Mouse (Mus musculus) left cerebral cortex, adult 2 months (tissue): ENCODE data around the gene Cysrt1. TPM values are rescaled to one million over a fixed set of nuclear protein-coding genes. Genes with fewer than 3 reads are reported as not detected.
"Not testable (repeated sequence)": the region's sequence is repeated elsewhere in the genome, so short reads cannot be mapped to it uniquely, and the experiment has no call there.

Experiments
- DNase-seq, 2 experiments: peaks; one replicate each; pipeline ENCODE4 v3.0.0; 2021 to 2022; ENCODE audit warnings: low spot score in 2 of 2, mixed read lengths in 1 of 2; ENCODE audit errors: extremely low spot score in 1 of 2
- H3K27ac ChIP-seq: fragments of 200-600 bp; 2 replicates; pipeline ENCODE4 v1.8.1; 2022
- H3K4me3 ChIP-seq: fragments of 200-600 bp; 2 replicates; pipeline ENCODE4 v1.8.1; 2022
- CTCF ChIP-seq: fragments of 200-600 bp; IDR thresholded peaks from 2 replicates; pipeline ENCODE4 v1.8.1; 2022; ENCODE audit warnings: antibody characterized with exemption, mild to moderate bottlenecking, moderate library complexity
- intact Hi-C: fragments of 180-260 bp; cut with DNase I; formaldehyde crosslinking; loops from one replicate; pipeline ENCODE4 v1.15.1; 2025
- total RNA-seq, 2 experiments: library from RNA; stranded (reverse); gene quantifications; 2 replicates each; pipeline ENCODE4 v1.2.3; 2021

The Cysrt1 gene
- total RNA-seq, 2 experiments from 2014 or later, result not detected

DNA sequence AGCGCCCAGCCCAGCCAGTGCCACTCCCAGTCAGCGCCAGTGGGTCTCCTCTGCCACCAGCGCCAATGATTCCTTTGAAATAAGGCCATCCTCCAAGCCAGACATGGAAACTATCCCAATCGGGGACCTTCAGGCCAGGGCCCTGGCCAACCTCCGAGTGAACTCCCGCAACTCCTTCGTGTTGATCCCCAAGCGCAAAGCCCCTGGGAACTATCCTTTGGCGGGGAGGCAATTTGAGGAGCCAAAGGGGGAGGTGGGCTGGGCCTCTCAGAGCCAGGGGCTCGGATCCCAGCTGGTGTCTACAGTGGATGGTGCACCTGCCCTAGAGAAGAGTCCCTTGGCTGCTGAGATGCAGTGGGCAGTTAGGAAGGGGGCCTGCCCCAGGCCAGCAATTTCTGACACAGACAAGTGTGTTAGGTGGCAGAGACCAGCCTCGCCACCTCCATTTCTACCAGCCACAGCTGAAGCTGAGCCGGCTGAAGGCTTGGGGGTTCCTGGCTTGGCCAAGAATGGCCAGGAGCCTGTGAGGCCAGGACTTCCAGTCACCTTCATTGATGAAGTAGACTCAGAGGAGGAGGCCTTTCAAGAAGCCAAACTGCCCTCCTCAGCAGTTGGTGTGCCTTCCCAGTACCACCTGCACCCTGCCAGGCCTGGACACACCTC lies 21.5 kb upstream of the Cysrt1 start:
- H3K4me3 ChIP-seq, result peak overlapping the region; percentile 86
- H3K27ac ChIP-seq, result peak overlapping the region; percentile 85
- no peak for DNase-seq
- TF ChIP-seq CTCF, result no peak
- intact Hi-C loops, result loop anchor here (2.0 kb wide), 2 partner anchors 35 to 71 kb away; no protein-coding TSS in a partner anchor

DNA sequence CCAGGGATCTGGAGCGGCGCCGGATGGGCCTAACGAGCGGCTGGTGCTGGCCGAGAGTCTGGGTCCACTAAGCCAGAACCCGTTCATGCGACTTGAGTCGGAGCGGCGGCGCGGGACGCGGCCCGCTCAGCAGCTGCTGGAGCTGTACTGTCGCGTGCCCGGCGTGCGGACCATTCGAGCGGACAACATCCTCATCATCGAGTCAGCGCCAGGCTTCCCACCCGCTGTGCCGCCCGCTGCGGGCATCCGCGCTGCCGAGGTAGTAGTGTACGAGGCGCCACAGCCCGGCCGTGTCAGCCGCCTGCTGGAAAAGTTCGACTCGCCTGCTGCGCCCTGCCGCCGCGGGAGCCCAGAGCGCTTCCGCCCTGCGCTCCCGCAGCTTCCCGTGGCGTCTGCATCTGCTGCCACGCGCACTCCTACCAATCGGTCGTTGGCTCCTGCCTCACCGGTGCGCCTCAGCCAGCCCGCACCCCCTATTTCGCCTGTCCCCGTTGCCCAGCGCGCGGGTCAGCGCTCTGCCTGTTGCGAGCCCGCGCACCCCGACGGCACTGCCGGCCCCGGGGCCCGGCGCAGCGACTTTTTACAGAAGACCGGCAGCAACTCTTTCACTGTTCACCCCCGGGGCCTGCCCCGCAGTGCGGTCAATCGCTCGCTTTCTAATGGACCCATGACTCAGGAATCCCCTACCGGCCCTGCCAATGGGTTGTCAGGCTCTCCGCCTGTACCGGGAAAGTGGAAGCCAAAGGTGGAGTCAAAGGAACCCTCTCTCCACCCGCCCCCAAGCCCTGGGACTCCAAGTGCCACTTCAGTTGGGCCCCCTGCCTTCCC lies 20.8 kb upstream of the Cysrt1 start:
- Histone ChIP-seq H3K4me3 (peak overlapping the region; percentile 86), H3K27ac (peak overlapping the region; percentile 77)
- TF ChIP-seq CTCF, result no peak; the same call in 1 of the 2 replicates
- intact Hi-C loops, result loop anchor here (2.0 kb wide), 2 partner anchors 34 to 70 kb away; no protein-coding TSS in a partner anchor
- DNase-seq, result peak in 1 of 2 experiments; percentile 32

- intact Hi-C loops, result loop anchor here (2.0 kb wide), 2 partner anchors 34 to 70 kb away; no protein-coding TSS in a partner anchor
- peak within 1 kb of the TSS; percentile 86 for H3K4me3 ChIP-seq
- H3K27ac ChIP-seq, result peak within 1 kb of the TSS; percentile 83
- DNase-seq, result peak; percentile 88 to 92
- no peak; the same call in none of the 2 replicates for TF ChIP-seq CTCF
These were observed 20.1 kb upstream of the Cysrt1 start, which contains the start of gene Tprn for GRCm38 (mm10) chr2:25262291-25262767. Gene Tprn, plus strand, starts transcription at chr2:25262618.

DNA sequence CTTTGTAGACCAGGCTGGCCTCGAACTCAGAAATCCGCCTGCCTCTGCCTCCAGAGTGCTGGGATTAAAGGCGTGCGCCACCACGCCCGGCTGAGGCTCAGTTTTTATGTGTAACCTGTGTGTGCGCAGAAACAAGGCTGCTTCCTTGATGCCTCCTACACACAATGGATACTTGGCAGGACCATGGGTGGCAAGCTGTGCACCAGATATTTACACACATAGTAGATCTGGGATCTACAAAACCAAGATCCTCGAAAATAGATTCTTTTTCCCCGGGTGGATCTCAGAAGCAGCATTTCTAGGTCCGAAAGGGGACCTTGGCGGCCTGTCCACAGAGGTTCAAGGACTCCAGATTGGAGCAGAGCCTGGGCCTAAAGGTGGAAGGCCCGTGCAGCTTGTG lies 19.6 kb upstream of the Cysrt1 start:
- no peak for DNase-seq
- no peak for TF ChIP-seq CTCF
- intact Hi-C loops, result loop anchor here (2.0 kb wide), 2 partner anchors 33 to 69 kb away; no protein-coding TSS in a partner anchor
- Histone ChIP-seq H3K27ac (peak overlapping the region; percentile 83), H3K4me3 (peak overlapping the region; percentile 86)

DNA sequence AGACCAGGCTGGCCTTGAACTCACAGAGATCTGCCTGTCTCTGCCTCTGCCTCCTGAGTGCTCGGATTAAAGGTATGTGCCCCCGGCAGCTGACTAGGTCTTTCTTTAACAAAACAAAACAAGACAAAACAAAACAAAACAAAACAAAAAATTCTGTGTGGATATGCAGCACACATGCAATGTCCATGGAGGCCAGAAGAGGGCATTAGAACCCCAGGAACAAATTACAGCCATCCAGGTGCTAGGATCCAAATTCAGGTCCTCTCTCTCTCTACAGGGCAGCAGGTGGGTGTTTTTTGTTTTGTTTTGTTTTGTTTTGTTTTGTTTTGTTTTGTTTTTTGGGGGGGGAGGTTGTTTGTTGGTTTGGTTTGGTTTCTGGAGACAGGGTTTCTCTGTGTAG lies 16.6 kb upstream of the Cysrt1 start:
- peak; percentile 57 for TF ChIP-seq CTCF
- intact Hi-C loops, result no loop called here
- DNase-seq, result no peak
- Histone ChIP-seq H3K27ac (no peak overlapping the region), H3K4me3 (no peak overlapping the region)

- intact Hi-C loops, H3K4me3 ChIP-seq: not testable (repeated sequence)
These were observed 15.0 kb upstream of the Cysrt1 start for GRCm38 (mm10) chr2:25257250-25257649.

DNA sequence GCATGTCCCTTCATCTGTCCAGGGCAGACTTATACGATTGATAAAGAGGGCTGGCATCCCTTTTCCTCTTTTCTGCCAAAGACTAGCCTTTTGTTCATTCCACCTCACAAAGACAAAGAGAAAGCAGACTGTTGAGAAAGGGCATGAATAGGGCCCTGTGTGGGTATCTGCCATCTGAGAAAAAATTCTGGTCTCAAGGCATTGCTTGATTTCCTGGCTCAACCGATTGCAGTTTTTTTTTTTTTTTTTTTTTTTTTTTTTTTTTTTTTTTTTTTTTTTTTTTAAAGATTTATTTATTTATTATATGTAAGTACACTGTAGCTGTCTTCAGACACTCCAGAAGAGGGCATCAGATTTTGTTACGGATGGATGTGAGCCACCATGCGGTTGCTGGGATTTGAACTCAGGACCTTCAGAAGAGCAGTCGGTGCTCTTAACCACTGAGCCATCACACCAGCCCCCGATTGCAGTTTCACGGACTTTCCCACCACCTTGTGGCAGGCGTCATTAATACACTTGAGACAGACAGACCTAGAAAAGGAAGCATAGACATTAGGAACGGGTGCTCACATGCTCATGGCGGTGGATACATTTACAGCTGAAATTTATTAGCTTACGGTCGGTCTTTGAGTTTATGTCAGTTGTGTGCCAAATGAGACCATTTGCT lies 14.3 kb upstream of the Cysrt1 start:
- H3K4me3 ChIP-seq, result peak overlapping the region; percentile 71
- DNase-seq, H3K27ac ChIP-seq, intact Hi-C loops: not testable (repeated sequence)
- peak; percentile 33 for TF ChIP-seq CTCF

More at GRCm38 (mm10) chr2:25257250-25257649, 15.0 kb upstream of the Cysrt1 start:
- not testable (repeated sequence) for H3K27ac ChIP-seq, DNase-seq

- no peak for TF ChIP-seq CTCF
- intact Hi-C loops, result loop anchor here (1.0 to 2.0 kb wide), 2 partner anchors 17 to 63 kb away; partner anchors contain the start of genes Anapc2 and Ssna1
- Histone ChIP-seq H3K4me3 (peak within 1 kb of the TSS; percentile 71), H3K27ac (peak within 1 kb of the TSS; percentile 90)
- DNase-seq, result peak; percentile 84 to 91
These were observed 13.1 kb upstream of the Cysrt1 start, which contains the start of gene Tmem203 for GRCm38 (mm10) chr2:25255284-25255779. Gene Tmem203, plus strand, starts transcription at chr2:25255439.

GRCm38 (mm10) chr2:25252331-25252730 lies 10.1 kb upstream of the Cysrt1 start:
- H3K4me3 ChIP-seq, result no peak overlapping the region
- TF ChIP-seq CTCF, result peak; percentile 31
- no peak overlapping the region for H3K27ac ChIP-seq
- intact Hi-C loops, result loop anchor here (2.0 kb wide), 1 partner anchor 24 kb away; no protein-coding TSS in a partner anchor
- DNase-seq, result no peak

- Histone ChIP-seq H3K27ac (no peak within 1 kb of the TSS), H3K4me3 (no peak within 1 kb of the TSS)
- DNase-seq, result no peak
- no peak for TF ChIP-seq CTCF
- intact Hi-C loops, result no loop called here
These were observed 4.2 kb upstream of the Cysrt1 start, which contains the start of gene AL732309.1 for GRCm38 (mm10) chr2:25246183-25247072. Gene AL732309.1, minus strand, starts transcription at chr2:25246863.
